Mouse (Mus musculus): ENCODE measurements around the gene Hs2st1. TPM values are rescaled to one million over a fixed set of nuclear protein-coding genes. Genes with fewer than 3 reads are reported as not detected.

Hs2st1 gene
- polyA plus RNA-seq, 1 experiment from 2014 or later = 6.2 TPM

DNA sequence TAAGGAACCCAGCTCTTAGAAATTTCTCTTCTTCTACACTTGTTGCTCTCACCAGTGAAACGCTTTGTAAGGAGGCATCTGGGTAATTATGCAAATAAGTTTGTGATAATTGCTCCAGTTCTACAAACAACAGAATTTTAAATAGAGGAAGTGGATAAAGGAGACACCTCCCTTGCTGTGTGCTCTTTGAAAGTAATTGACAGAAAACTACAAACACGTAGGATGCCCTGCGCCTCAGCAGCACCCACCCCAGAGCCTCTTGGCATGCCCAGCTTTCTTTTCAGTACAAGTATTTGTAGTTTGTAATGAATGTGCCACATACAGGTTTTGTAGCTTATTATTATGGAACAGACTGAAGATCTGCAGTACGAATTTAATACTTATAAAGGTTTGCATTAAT lies 27.1 kb upstream of the Hs2st1 start:
- no peak overlapping the region for H3K27ac ChIP-seq (ENCODE audit: low read length)
- H3K9me3 ChIP-seq (ENCODE audit: control insufficient read depth, low read length) = no peaks in the 10 kb centered on the region
- peaks cover 4% of the 10 kb centered on the region; the same call in 1 of the 2 replicates for H3K4me1 ChIP-seq (ENCODE audit: control insufficient read depth, insufficient read depth, low read length)
- WGBS = 82% methylated on average over 4 of the region's 4 CpGs
- H3K4me2 ChIP-seq (ENCODE audit: low read depth, low read length) = no peak overlapping the region
- H3K9ac ChIP-seq (ENCODE audit: low read depth, low read length) = no peak overlapping the region
- no peaks in the 10 kb centered on the region for H3K27me3 ChIP-seq (replicated peaks; ENCODE audit: control insufficient read depth, insufficient read depth, low read length)
- H3K4me3 ChIP-seq (ENCODE audit: low read length) = no peak overlapping the region
- no peak for ATAC-seq
- peaks cover 9% of the 10 kb centered on the region; the same call in 1 of the 2 replicates for H3K36me3 ChIP-seq (ENCODE audit: control insufficient read depth, insufficient read depth, low read length)

DNA sequence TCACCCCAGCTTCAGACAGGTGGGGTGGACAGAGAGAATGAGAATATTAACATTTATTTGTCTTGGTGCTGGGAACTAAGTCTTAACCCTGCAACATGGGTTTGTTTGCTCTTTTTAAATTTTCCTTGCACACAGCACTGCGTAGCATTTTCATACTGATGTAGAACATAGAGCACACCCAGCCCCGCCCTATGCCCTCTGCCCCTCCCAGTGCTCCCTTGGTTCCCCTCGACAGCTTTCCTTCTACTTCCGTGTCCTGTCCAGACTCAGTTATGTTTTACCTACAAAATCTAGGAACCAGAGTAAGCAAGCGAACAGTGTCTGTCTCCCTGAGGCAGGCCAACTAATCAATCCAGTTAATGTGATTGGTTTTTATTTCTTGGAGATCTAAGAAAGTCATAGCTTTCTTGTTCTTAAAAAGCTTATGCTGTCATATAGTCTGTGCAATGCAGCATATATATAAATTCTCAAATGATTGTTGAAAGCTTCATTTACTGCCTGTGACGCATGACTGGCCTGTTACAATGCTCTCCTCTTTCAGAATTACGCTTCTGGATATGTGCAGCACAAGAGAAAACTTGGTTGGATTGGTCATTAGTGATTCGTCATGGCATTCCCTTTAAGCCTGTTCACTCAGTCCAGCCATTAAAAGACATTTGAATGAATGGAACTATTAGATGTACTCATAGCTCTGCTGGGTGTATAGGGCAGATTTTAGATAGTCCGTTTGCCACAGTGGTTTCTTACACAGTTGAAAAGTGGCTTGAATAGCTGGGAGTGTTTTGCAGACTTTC lies 23.2 kb upstream of the Hs2st1 start:
- Histone ChIP-seq H3K27ac (ENCODE audit: low read length) (no peak overlapping the region), H3K4me2 (ENCODE audit: low read depth, low read length) (no peak overlapping the region), H3K4me3 (ENCODE audit: low read length) (no peak overlapping the region), H3K9ac (ENCODE audit: low read depth, low read length) (no peak overlapping the region), H3K27me3 (replicated peaks; ENCODE audit: control insufficient read depth, insufficient read depth, low read length) (no peaks in the 10 kb centered on the region), H3K4me1 (ENCODE audit: control insufficient read depth, insufficient read depth, low read length) (peaks cover 4% of the 10 kb centered on the region; the same call in 1 of the 2 replicates), H3K9me3 (ENCODE audit: control insufficient read depth, low read length) (no peaks in the 10 kb centered on the region), H3K36me3 (ENCODE audit: control insufficient read depth, insufficient read depth, low read length) (peaks cover 11% of the 10 kb centered on the region)
- ATAC-seq = peak; percentile 86
- WGBS = 77% methylated on average over 9 of the region's 9 CpGs

DNA sequence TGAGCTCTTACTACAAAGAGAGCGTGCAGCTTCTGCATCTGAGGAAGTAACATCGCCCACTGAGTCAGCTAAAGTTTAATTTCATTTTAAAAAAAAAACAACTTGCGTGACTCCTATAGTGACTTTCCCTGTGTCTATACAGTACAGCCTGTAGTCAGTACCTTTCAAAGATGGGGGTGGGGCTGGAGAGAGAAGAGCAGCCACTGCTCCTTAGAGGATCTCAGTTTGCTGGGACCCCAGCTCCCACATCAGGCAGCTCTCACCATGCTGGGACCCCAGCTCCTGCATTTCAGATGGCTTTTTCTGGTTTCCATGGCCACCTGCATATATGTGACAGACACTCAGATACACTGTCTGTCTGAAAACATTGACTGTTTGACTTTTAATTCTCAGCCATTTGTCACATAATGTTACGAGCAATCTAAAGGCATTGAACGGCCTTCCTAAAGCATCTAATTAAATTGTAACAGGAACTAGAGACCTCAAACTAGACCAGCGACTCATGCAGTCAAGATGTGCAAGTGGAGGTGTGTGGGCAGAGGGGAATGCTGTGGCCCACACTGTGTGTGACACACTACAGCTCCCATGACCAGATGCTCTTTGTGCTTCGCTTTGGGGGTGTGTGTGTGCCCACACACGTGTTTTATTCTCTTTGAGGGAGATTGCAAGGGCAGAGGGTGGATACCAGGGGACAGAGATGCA lies 19.4 kb upstream of the Hs2st1 start:
- no peaks in the 10 kb centered on the region for H3K9me3 ChIP-seq (ENCODE audit: control insufficient read depth, low read length)
- peaks cover 5% of the 10 kb centered on the region; the same call in 1 of the 2 replicates for H3K36me3 ChIP-seq (ENCODE audit: control insufficient read depth, insufficient read depth, low read length)
- H3K27me3 ChIP-seq (replicated peaks; ENCODE audit: control insufficient read depth, insufficient read depth, low read length) = no peaks in the 10 kb centered on the region
- peaks cover 7% of the 10 kb centered on the region; the same call in 1 of the 2 replicates for H3K4me1 ChIP-seq (ENCODE audit: control insufficient read depth, insufficient read depth, low read length)
- H3K27ac ChIP-seq (ENCODE audit: low read length) = no peak overlapping the region
- 86% methylated on average over 8 of the region's 8 CpGs for WGBS
- no peak overlapping the region for H3K4me2 ChIP-seq (ENCODE audit: low read depth, low read length)
- no peak overlapping the region for H3K4me3 ChIP-seq (ENCODE audit: low read length)
- ATAC-seq = no peak
- no peak overlapping the region for H3K9ac ChIP-seq (ENCODE audit: low read depth, low read length)

DNA sequence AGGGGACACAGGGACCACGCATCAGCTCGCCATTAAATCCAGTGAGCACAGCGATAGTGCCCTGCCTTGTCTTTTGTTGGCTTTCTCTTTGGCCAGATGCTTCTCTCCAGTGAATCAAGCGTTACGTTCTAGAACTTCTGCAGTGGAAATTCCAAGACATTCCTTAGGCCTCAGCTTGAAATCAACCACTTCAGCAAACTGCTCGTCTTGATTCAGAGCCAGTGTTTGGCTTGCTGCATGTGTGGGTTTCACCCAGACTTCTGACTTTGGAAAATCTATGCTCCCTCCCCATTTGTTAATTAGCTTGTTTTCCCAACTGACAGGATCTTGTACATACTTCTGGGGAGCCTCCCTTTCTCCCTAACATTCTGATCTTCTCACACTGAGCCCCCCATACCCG lies 16.8 kb upstream of the Hs2st1 start:
- 82% methylated on average over 7 of the region's 7 CpGs for WGBS
- peaks cover 5% of the 10 kb centered on the region; the same call in 1 of the 2 replicates for H3K36me3 ChIP-seq (ENCODE audit: control insufficient read depth, insufficient read depth, low read length)
- no peaks in the 10 kb centered on the region for H3K27me3 ChIP-seq (replicated peaks; ENCODE audit: control insufficient read depth, insufficient read depth, low read length)
- H3K9me3 ChIP-seq (ENCODE audit: control insufficient read depth, low read length) = no peaks in the 10 kb centered on the region
- no peak overlapping the region for H3K27ac ChIP-seq (ENCODE audit: low read length)
- H3K4me1 ChIP-seq (ENCODE audit: control insufficient read depth, insufficient read depth, low read length) = peaks cover 12% of the 10 kb centered on the region; the same call in 1 of the 2 replicates
- no peak overlapping the region for H3K9ac ChIP-seq (ENCODE audit: low read depth, low read length)
- no peak overlapping the region for H3K4me3 ChIP-seq (ENCODE audit: low read length)
- H3K4me2 ChIP-seq (ENCODE audit: low read depth, low read length) = no peak overlapping the region
- ATAC-seq = no peak

DNA sequence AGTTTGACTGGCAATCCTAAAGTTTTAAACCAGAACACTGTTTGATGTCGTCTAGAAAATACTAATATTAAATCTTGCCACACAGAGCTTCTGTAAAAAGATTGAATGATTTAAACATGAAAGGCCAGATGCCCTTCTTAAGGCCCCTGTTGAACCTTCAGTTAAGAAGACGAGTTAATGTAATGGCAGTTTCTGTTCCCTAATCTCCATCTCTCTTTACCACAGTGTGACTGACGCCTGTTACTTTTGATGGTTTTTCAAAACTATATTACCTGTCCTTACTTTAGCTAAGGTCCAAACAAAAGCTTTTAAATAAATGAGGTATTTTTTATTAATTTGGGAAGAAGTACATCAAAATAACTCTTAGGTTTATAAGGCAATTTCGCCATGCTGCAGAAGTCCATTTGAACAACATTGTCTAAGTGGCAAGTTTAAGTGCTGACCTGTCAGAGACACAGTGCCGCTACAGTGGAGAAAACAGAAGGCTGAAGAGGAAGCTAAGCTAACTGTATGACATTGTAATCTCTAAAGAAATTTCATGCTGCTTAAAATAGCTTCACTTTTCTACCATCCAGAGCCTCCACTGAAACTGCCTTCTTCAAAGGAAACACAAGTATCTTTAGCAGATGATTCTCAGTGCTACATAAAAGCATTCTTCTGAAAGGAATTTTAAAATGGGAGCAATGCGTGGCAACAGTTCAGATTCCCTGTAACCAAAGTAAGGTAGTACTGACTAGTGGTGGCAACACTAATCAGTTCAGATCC lies 15.0 kb upstream of the Hs2st1 start:
- peaks cover 17% of the 10 kb centered on the region; the same call in 1 of the 2 replicates for H3K4me1 ChIP-seq (ENCODE audit: control insufficient read depth, insufficient read depth, low read length)
- H3K36me3 ChIP-seq (ENCODE audit: control insufficient read depth, insufficient read depth, low read length) = peaks cover 5% of the 10 kb centered on the region; the same call in 1 of the 2 replicates
- H3K9me3 ChIP-seq (ENCODE audit: control insufficient read depth, low read length) = no peaks in the 10 kb centered on the region
- WGBS = 83% methylated on average over 6 of the region's 6 CpGs
- H3K9ac ChIP-seq (ENCODE audit: low read depth, low read length) = no peak overlapping the region
- H3K27me3 ChIP-seq (replicated peaks; ENCODE audit: control insufficient read depth, insufficient read depth, low read length) = no peaks in the 10 kb centered on the region
- no peak for ATAC-seq
- no peak overlapping the region for H3K27ac ChIP-seq (ENCODE audit: low read length)
- no peak overlapping the region for H3K4me3 ChIP-seq (ENCODE audit: low read length)
- H3K4me2 ChIP-seq (ENCODE audit: low read depth, low read length) = no peak overlapping the region

DNA sequence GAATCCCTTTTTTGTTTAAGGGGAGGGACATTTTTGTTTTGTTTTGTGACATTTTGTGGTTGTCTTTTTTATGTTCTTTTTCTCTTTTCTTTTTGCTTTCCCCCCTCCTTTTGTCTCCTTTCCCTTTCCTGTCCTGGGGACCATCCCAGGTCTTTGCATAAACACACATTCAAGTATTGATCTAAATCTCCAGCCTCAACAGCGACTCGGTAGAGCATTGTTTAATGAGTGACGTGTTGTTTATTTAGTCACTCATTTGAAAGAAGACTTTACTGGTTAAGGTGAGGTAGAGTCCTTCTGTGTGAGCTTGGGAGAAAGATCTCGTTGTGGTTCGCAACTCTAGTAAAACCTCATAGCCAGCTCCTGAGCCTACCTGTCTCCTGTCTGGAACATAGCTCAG lies 13.8 kb upstream of the Hs2st1 start:
- Histone ChIP-seq H3K27me3 (replicated peaks; ENCODE audit: control insufficient read depth, insufficient read depth, low read length) (no peaks in the 10 kb centered on the region), H3K9me3 (ENCODE audit: control insufficient read depth, low read length) (no peaks in the 10 kb centered on the region), H3K9ac (ENCODE audit: low read depth, low read length) (no peak overlapping the region), H3K36me3 (ENCODE audit: control insufficient read depth, insufficient read depth, low read length) (peaks cover 5% of the 10 kb centered on the region), H3K4me2 (ENCODE audit: low read depth, low read length) (no peak overlapping the region), H3K4me1 (ENCODE audit: control insufficient read depth, insufficient read depth, low read length) (peaks cover 17% of the 10 kb centered on the region; the same call in 1 of the 2 replicates), H3K27ac (ENCODE audit: low read length) (no peak overlapping the region), H3K4me3 (ENCODE audit: low read length) (no peak overlapping the region)
- 41% methylated on average over 5 of the region's 5 CpGs for WGBS
- no peak for ATAC-seq

DNA sequence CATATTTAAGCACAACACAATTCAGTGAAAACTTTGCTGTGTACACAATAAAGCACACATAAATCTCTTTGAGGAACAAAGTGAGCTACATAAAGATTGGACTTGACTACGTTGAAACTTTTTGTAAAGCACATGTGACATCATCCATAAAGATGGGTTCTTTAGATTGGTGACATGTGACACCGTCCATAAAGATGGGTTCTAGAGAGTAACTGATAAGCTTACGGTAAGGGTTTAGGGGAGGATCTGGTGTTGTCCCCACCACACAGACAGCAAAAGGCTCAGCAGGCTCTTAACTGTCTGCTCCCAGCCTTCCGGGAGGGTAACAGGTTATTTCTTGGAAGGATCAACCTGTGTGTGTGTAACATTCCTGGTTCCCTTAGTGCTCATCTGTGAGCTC lies 12.3 kb upstream of the Hs2st1 start:
- H3K4me3 ChIP-seq (ENCODE audit: low read length) = no peak overlapping the region
- H3K9ac ChIP-seq (ENCODE audit: low read depth, low read length) = no peak overlapping the region
- ATAC-seq = no peak
- no peak overlapping the region for H3K27ac ChIP-seq (ENCODE audit: low read length)
- H3K27me3 ChIP-seq (replicated peaks; ENCODE audit: control insufficient read depth, insufficient read depth, low read length) = no peaks in the 10 kb centered on the region
- no peak overlapping the region for H3K4me2 ChIP-seq (ENCODE audit: low read depth, low read length)
- H3K36me3 ChIP-seq (ENCODE audit: control insufficient read depth, insufficient read depth, low read length) = peaks cover under 1% of the 10 kb centered on the region; the same call in 1 of the 2 replicates
- no peaks in the 10 kb centered on the region for H3K9me3 ChIP-seq (ENCODE audit: control insufficient read depth, low read length)
- WGBS = 73% methylated on average over 4 of the region's 4 CpGs
- H3K4me1 ChIP-seq (ENCODE audit: control insufficient read depth, insufficient read depth, low read length) = peaks cover 20% of the 10 kb centered on the region; the same call in 1 of the 2 replicates

DNA sequence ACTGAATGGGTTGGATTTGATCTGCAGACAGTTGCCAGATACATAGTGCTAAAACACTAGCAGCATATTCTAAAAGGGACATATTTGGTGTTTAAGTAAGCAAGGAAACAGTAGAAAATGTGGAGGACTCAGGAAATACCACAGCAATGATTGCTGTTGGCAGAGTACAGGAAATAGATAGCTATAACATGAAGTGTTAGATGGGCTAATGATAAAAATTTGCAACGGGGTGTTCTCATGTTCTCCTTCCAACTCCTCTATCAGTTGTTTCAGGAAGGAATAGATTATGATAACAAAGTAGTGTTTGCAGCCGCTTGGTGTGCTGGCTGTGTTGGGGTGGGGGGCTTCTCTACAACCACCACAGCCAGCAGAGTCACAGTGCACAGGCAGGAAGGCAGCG lies 11.9 kb upstream of the Hs2st1 start:
- WGBS = 59% methylated on average over 3 of the region's 3 CpGs
- peak overlapping the region; percentile 17; the same call in 1 of the 2 replicates for H3K27ac ChIP-seq (ENCODE audit: low read length)

DNA sequence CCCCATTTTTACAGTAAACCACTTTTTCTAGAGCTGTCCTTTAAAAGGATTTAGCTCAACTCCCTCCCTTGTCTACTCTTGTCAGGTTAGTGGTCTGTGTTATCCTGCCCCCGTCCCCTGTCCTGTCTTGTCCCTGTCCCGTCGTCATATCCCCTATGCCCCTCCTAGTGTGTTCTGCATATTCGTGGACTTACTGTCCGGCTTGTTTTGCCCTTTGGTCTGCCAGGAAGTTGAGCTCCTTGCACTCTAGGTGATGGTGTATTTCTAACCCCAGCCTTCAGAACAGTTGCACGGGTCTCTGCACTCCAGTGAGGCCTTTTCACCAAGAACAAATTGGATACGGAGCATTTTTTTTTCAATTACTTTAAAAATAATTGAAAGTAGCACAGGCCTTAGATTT lies 10.3 kb upstream of the Hs2st1 start:
- no peak for ATAC-seq
- Histone ChIP-seq H3K36me3 (ENCODE audit: control insufficient read depth, insufficient read depth, low read length) (no peaks in the 10 kb centered on the region; the same call in 1 of the 2 replicates), H3K27ac (ENCODE audit: low read length) (no peak overlapping the region), H3K4me1 (ENCODE audit: control insufficient read depth, insufficient read depth, low read length) (peaks cover 26% of the 10 kb centered on the region; the same call in 1 of the 2 replicates), H3K4me3 (ENCODE audit: low read length) (no peak overlapping the region), H3K4me2 (ENCODE audit: low read depth, low read length) (no peak overlapping the region), H3K9ac (ENCODE audit: low read depth, low read length) (no peak overlapping the region), H3K27me3 (replicated peaks; ENCODE audit: control insufficient read depth, insufficient read depth, low read length) (no peaks in the 10 kb centered on the region), H3K9me3 (ENCODE audit: control insufficient read depth, low read length) (no peaks in the 10 kb centered on the region)
- WGBS = 77% methylated on average over 7 of the region's 7 CpGs

More for the DNA sequence above, 11.9 kb upstream of the Hs2st1 start:
- Histone ChIP-seq H3K9ac (ENCODE audit: low read depth, low read length) (no peak overlapping the region), H3K4me3 (ENCODE audit: low read length) (no peak overlapping the region), H3K9me3 (ENCODE audit: control insufficient read depth, low read length) (no peaks in the 10 kb centered on the region), H3K4me1 (ENCODE audit: control insufficient read depth, insufficient read depth, low read length) (peaks cover 23% of the 10 kb centered on the region; the same call in 1 of the 2 replicates), H3K4me2 (ENCODE audit: low read depth, low read length) (no peak overlapping the region), H3K36me3 (ENCODE audit: control insufficient read depth, insufficient read depth, low read length) (no peaks in the 10 kb centered on the region; the same call in 1 of the 2 replicates), H3K27me3 (replicated peaks; ENCODE audit: control insufficient read depth, insufficient read depth, low read length) (no peaks in the 10 kb centered on the region)
- ATAC-seq = no peak
